Mouse (Mus musculus) forebrain, embryonic 15.5 days (tissue): Measurements from ENCODE around the gene Fhdc1. TPM values are rescaled to one million over a fixed set of nuclear protein-coding genes. Genes with fewer than 3 reads are reported as not detected.

Experiments used
- ATAC-seq: fragments of 200-750 bp; cut with Nextera tagmentation; replicated peaks from 2 replicates; pipeline ENCODE4 v1.8.0; 2017; ENCODE audit warnings: mild to moderate bottlenecking, moderate TSS enrichment, moderate library complexity
- H3K27ac ChIP-seq: fragments of 300-500 bp; sonication (generic); replicated peaks from 2 replicates; pipeline ENCODE4 v1.5.1; 2015; ENCODE audit warnings: mild to moderate bottlenecking, inconsistent platforms
- H3K27me3 ChIP-seq: fragments of 300-500 bp; sonication (generic); 2 replicates; pipeline ENCODE4 v1.6.1; 2015; ENCODE audit warnings: inconsistent platforms
- H3K36me3 ChIP-seq: fragments of 300-500 bp; sonication (generic); 2 replicates; pipeline ENCODE4 v1.6.1; 2015; ENCODE audit warnings: mild to moderate bottlenecking, inconsistent platforms
- H3K4me1 ChIP-seq: fragments of 300-500 bp; sonication (generic); 2 replicates; pipeline ENCODE4 v1.6.1; 2015; ENCODE audit warnings: inconsistent platforms
- H3K4me2 ChIP-seq: fragments of 300-500 bp; sonication (generic); replicated peaks from 2 replicates; pipeline ENCODE4 v1.6.1; 2015; ENCODE audit warnings: mild to moderate bottlenecking, inconsistent platforms
- H3K4me3 ChIP-seq: fragments of 300-500 bp; sonication (generic); 2 replicates; pipeline ENCODE4 v1.5.1; 2015; ENCODE audit warnings: mild to moderate bottlenecking, inconsistent platforms
- H3K9ac ChIP-seq: fragments of 300-500 bp; sonication (generic); replicated peaks from 2 replicates; pipeline ENCODE4 v1.6.1; 2015; ENCODE audit warnings: mild to moderate bottlenecking, inconsistent platforms
- H3K9me3 ChIP-seq: fragments of 300-500 bp; sonication (generic); 2 replicates; pipeline ENCODE4 v1.6.1; 2016; ENCODE audit warnings: inconsistent platforms
- WGBS: fragments of 180-500 bp; shearing (Covaris S2); methylation state at CpG from one replicate; pipeline ENCODE4 v1.1.7; 2015; ENCODE audit warnings: mixed read lengths; 5-methylcytosine and 5-hydroxymethylcytosine counted together
- polyA plus RNA-seq: library from polyadenylated mRNA; unstranded; fragments of >200 nt; fragmentation: Nextera tagmentation; extraction: Ambion mirVana; gene quantifications from 2 replicates; pipeline ENCODE4 v1.2.1, GENCODE M21; 2015

Fhdc1 gene
- polyA plus RNA-seq, 1 experiment from 2014 or later = 1.7 TPM

DNA sequence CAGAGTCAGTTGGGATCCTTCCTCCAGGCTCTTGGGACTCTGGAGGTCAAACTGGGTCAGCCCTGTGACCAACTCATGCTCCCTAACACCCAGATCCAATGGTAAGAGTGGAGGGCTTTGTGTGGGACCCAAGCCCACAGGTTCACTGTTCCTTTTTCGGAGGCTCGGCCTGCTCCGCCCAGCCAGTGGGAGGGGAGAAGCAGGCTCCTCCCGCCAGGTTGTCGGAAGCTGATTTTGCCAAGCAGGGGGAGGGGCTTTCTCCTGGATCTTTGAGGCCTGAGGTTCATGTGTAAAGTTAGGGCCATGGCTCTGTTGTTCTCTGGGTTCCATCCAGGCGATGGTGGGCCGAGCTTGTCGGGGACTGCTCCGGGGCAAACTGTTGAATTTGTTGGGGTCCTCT is 34.4 kb downstream of the Fhdc1 start:
- no peaks in the 10 kb centered on the region for H3K9me3 ChIP-seq
- H3K27ac ChIP-seq = no peak overlapping the region
- no peaks in the 10 kb centered on the region for H3K27me3 ChIP-seq
- no peak overlapping the region for H3K4me3 ChIP-seq
- H3K36me3 ChIP-seq = no peaks in the 10 kb centered on the region
- 23% methylated on average over 9 of the region's 9 CpGs for WGBS
- no peak overlapping the region for H3K9ac ChIP-seq
- H3K4me1 ChIP-seq = no peaks in the 10 kb centered on the region
- no peak overlapping the region for H3K4me2 ChIP-seq
- ATAC-seq = no peak

DNA sequence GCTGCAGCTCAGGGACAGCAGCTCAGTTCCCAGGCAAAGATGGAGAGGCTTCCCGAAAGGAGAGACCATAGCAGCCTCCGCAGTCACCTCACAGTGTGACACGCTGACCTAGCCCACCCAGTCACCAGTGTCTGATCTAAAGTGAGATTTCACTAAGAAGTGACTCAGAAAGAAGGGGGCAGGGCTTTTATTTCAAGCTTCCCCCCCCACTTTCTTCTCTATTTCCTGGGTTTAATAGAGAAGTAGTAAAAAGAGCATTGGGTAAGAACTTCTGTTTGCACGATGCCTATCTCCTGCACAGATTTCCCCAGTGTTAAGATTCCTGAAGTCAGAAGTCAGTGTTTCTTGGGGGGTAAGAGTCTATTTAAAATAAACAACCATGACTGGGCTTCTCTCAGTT is 37.3 kb downstream of the Fhdc1 start:
- H3K4me1 ChIP-seq = no peaks in the 10 kb centered on the region
- H3K9me3 ChIP-seq = no peaks in the 10 kb centered on the region
- WGBS = 82% methylated on average over 4 of the region's 4 CpGs
- no peak overlapping the region for H3K27ac ChIP-seq
- no peak for ATAC-seq
- H3K36me3 ChIP-seq = no peaks in the 10 kb centered on the region
- H3K9ac ChIP-seq = no peak overlapping the region
- no peak overlapping the region for H3K4me3 ChIP-seq
- H3K27me3 ChIP-seq = no peaks in the 10 kb centered on the region
- no peak overlapping the region for H3K4me2 ChIP-seq

DNA sequence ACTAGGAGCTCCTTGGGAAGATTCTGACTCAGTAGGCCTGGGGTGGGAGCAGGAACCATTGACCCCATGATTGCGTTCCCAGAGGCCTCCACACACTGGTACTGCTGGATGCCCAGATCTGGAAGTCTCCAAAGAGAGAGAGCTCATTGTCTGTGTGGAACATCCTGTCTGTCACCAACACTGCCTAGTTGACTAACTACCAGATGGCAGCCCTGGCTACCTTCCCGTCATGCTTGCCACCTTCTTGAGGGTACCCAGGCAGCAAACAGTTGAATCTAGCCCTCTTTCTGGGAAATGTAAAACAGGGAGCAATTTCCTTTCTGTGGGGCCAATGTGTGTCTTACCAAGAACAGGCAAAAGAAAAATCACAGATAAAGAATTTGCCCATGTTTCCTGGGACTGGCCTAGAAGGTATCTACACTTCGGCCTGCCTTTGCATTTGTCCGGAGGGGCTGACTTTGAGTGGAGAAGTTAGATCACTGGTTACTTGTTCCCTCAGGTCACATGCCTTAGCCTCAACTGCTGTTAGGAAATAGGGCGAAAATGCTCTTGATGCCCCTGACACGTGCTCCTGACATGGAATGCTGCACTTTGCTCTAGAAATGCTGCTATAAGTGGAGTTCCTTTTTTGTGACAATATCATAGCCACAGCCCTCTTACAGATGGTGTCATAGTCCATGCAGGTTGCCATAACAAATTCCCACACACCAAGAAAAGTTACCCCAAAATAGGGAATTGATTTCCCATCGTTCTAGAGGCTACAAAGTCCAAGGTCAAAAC is 40.6 kb downstream of the Fhdc1 start:
- WGBS = 89% methylated on average over 7 of the region's 7 CpGs

DNA sequence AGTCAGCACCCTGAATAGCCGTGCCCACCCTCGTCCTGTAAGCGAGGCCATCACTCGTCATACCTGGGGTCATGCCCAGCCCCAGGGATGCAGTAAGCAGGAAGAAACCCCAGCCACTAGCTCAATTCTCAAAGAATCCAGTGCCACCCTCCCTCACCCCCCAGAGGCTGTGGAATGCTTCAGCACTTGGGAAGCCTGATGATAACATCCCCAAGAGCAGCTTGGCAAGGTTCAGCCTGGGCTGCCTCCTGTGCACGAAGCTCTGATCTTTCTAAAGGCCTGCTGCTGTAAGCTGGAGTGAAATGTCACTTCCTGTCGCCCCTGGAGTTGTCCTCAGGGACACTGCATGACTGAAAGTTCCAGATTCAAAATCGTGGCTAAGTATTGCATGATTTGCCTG is 41.4 kb downstream of the Fhdc1 start:
- no peak for ATAC-seq
- Histone ChIP-seq H3K27me3 (no peaks in the 10 kb centered on the region), H3K4me1 (no peaks in the 10 kb centered on the region), H3K36me3 (no peaks in the 10 kb centered on the region), H3K9me3 (no peaks in the 10 kb centered on the region), H3K27ac (no peak overlapping the region), H3K9ac (no peak overlapping the region), H3K4me3 (no peak overlapping the region), H3K4me2 (no peak overlapping the region)
- 84% methylated on average over 7 of the region's 7 CpGs for WGBS

More for the DNA sequence above, 40.6 kb downstream of the Fhdc1 start:
- H3K36me3 ChIP-seq = no peaks in the 10 kb centered on the region
- no peak overlapping the region for H3K9ac ChIP-seq
- H3K4me1 ChIP-seq = no peaks in the 10 kb centered on the region
- H3K27ac ChIP-seq = no peak overlapping the region
- H3K4me2 ChIP-seq = no peak overlapping the region
- no peak overlapping the region for H3K4me3 ChIP-seq
- no peaks in the 10 kb centered on the region for H3K9me3 ChIP-seq
- H3K27me3 ChIP-seq = no peaks in the 10 kb centered on the region
- no peak for ATAC-seq

DNA sequence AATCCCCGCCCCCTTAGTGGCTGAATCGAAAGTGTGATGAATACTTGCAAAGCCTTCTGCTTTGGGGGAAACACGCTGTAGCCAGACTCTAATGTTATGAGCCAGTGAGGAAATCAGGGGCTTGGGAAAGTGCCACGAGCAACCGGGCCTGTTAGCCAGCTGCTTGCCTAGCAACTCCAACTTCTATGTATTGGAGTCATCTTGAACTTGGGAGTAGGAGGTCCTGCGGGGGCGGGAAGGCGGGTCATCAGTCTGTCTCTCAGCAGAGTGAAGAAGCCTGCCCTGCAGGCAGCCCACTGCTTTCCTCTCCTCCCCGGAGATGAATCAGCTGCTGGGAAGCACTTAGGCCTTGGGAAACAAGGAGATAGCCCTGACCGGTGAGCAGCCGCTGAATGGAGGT is 42.1 kb downstream of the Fhdc1 start:
- H3K36me3 ChIP-seq = no peaks in the 10 kb centered on the region
- H3K4me1 ChIP-seq = no peaks in the 10 kb centered on the region
- H3K4me2 ChIP-seq = no peak overlapping the region
- H3K9me3 ChIP-seq = no peaks in the 10 kb centered on the region
- ATAC-seq = no peak
- H3K27me3 ChIP-seq = no peaks in the 10 kb centered on the region
- no peak overlapping the region for H3K4me3 ChIP-seq
- no peak overlapping the region for H3K9ac ChIP-seq
- no peak overlapping the region for H3K27ac ChIP-seq
- 78% methylated on average over 11 of the region's 11 CpGs for WGBS

DNA sequence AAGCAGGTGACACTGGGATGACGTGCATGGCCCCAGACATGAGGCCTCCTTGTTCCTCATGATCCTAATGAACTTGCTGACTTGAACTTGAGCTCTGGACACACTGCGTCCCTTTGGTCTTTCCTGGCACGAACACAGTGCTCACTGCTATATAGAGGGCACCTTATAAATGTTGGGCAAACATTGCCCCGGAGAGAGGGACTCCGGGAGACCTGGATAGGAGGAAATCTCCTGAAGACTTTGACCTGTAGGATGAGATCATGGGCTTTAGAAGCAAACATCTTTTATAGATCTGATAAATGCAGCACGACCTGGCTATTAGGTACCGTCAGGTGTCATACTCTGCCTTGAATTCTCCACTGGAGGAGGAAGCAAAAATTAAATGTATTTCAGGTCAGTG is 43.3 kb downstream of the Fhdc1 start:
- H3K9me3 ChIP-seq = no peaks in the 10 kb centered on the region
- H3K4me1 ChIP-seq = no peaks in the 10 kb centered on the region
- no peak for ATAC-seq
- 96% methylated on average over 7 of the region's 7 CpGs for WGBS
- no peaks in the 10 kb centered on the region for H3K27me3 ChIP-seq
- no peaks in the 10 kb centered on the region for H3K36me3 ChIP-seq
- H3K27ac ChIP-seq = no peak overlapping the region
- H3K4me2 ChIP-seq = no peak overlapping the region
- H3K9ac ChIP-seq = no peak overlapping the region
- no peak overlapping the region for H3K4me3 ChIP-seq

DNA sequence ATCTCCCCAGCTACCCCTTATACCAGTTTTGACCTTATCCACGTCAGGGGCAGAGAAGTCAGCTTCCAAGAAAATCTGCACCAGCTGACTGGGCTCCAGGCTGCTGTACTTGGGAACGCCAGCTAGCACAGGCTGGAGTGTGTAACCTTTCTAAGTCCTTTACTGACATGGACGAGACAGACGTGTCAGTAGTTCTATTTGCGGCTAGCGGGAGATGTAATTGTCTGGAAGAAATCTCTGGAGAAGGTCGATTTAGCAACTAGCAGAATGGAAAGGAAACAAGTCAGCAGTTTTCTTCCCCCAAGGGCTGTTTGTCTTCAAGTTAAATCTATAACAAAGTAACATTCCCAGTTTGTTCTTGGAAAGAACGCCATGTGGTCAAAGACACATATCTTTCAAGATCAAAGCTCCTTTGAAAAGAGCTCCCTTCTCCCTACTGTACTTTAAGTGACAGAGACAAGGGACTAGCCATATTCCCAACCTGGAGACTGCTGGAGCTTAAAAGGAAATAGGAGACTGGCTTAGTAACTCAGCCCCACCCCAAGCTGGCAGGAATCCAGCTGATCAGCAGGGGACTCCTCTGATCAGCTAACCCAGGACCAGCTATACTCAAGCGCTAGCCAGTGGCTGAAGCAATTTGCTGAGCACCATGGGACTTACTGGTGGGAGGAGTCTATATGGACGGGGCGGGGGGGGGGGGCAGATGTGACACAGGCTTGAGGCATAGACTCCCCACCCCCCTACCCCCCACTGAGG is 44.8 kb downstream of the Fhdc1 start:
- no peaks in the 10 kb centered on the region for H3K36me3 ChIP-seq
- H3K4me3 ChIP-seq = no peak overlapping the region
- no peak overlapping the region for H3K9ac ChIP-seq
- 0 out of 2 replicates have a peak, but pooled peaks cover under 1% of the 10 kb centered on the region for H3K4me1 ChIP-seq
- no peaks in the 10 kb centered on the region for H3K9me3 ChIP-seq
- WGBS = 29% methylated on average over 11 of the region's 11 CpGs
- H3K4me2 ChIP-seq = no peak overlapping the region
- ATAC-seq = peak; percentile 61
- H3K27me3 ChIP-seq = no peaks in the 10 kb centered on the region
- no peak overlapping the region for H3K27ac ChIP-seq

DNA sequence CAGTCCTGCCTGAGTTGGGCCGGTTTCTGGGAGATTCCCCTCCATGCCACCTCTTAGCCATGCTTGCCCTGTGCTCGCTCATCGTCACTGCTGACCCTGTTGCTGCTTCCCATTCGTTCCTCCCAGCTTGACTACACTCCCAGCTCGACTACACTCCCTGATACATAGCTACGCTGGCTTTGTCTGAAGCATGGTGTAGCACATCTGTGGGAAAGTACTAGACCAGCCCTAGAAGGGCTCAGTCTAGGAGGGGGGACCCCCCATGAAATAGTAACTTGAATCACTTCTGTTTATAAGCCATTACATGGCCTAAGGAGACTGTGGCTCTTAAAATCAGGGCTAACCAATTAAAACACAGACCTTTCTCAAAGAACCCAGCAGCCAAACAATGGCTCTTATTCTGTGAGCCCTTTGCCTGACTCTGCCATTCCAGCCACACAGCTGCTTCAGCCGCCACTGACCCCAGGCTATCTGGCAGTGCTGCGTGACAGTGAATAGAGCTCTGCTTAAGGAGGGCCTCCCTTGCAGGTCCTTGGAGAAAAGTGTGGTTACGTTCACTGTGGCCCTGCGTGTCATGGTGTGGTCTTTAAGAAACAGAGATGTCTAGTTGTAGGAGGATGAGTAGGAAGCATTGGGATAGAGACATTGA is 47.3 kb downstream of the Fhdc1 start:
- Histone ChIP-seq H3K36me3 (no peaks in the 10 kb centered on the region), H3K4me2 (no peak overlapping the region), H3K9ac (no peak overlapping the region), H3K27me3 (no peaks in the 10 kb centered on the region), H3K27ac (no peak overlapping the region), H3K4me3 (no peak overlapping the region), H3K4me1 (peaks cover 6% of the 10 kb centered on the region), H3K9me3 (no peaks in the 10 kb centered on the region)
- ATAC-seq = no peak
- 35% methylated on average over 10 of the region's 10 CpGs for WGBS

DNA sequence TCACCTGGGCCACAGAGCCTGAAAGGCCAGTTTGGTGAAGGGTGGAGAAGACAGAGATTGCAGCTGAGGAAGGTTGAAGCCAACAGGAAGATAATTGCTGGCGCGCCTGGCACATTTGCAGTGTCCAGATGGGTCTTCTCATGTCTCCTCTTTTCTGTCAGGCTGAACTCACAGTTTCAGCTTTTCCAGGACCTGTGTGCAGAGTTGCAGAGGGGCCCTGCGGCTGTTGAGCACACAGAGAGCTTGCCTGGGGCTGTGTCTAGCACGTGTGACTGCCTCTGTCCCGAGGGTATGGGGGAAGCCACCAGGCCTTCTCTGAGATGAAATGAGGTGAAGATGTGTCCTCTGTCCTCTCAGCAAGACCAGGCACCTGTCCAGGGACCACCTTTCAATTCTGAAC is 49.0 kb downstream of the Fhdc1 start:
- Histone ChIP-seq H3K4me1 (peaks cover 6% of the 10 kb centered on the region), H3K4me3 (no peak overlapping the region), H3K36me3 (no peaks in the 10 kb centered on the region), H3K4me2 (no peak overlapping the region), H3K9ac (no peak overlapping the region), H3K9me3 (no peaks in the 10 kb centered on the region), H3K27ac (no peak overlapping the region), H3K27me3 (no peaks in the 10 kb centered on the region)
- ATAC-seq = no peak
- 78% methylated on average over 5 of the region's 5 CpGs for WGBS

DNA sequence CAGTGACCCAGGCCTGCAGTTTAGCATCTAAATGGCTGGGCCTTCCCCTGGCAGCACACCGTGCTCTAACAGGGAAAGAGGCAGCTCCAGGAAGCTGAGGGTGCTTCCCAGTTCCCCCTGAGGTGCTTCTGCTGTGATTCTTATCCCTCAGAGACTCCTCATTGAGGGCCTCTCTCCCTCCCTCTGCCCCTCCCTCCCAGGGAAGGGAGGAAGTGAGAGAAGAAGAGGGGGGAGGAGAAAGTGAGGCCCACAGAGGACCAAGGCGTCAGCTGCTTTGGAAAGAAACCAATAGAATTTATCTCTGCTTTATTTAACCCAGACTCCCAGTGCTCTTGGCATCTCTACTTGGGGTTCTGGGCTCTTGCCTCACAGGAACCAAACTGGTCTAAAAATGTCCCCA is 50.1 kb downstream of the Fhdc1 start:
- no peaks in the 10 kb centered on the region for H3K36me3 ChIP-seq
- H3K27ac ChIP-seq = no peak overlapping the region
- H3K4me3 ChIP-seq = no peak overlapping the region
- H3K4me2 ChIP-seq = no peak overlapping the region
- 20% methylated on average over 2 of the region's 2 CpGs for WGBS
- H3K9ac ChIP-seq = no peak overlapping the region
- no peaks in the 10 kb centered on the region for H3K9me3 ChIP-seq
- H3K4me1 ChIP-seq = peaks cover 6% of the 10 kb centered on the region
- no peak for ATAC-seq
- no peaks in the 10 kb centered on the region for H3K27me3 ChIP-seq

DNA sequence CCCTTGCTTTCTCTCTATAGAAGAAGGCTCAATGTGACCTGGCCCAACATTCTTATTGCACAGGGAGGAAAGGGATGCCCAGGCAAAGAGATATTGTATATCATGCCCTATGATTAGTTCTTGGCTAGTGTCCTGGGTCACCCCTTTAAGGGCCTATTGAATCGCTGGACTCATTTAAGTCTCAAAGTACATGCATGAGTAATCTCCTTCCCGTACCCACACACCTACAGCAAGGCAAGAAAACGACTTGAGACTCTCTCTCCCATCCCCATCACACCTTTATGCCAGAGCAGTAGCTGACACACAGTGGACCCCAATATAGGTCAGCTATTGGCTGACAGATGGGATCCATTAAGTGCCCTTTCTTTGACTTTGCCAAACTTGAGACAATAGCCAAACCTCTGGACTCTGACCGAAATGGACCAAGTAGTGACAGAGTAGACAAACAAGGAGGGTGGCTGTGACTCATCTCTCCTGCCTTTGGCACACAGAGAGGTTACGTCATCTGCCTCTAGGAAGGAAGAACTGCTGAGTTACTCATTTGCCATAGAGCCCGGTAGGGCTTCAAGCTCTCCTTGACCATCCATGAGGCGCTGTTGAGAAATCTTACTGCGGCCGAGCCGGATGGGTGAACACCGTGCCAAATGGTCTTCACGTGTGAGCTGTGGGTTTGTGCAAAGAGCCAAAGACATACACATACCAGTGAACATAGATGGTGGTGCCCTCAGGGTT is 51.1 kb downstream of the Fhdc1 start:
- Histone ChIP-seq H3K9me3 (no peaks in the 10 kb centered on the region), H3K27ac (no peak overlapping the region), H3K9ac (no peak overlapping the region), H3K4me2 (no peak overlapping the region), H3K4me3 (no peak overlapping the region), H3K27me3 (no peaks in the 10 kb centered on the region), H3K36me3 (no peaks in the 10 kb centered on the region), H3K4me1 (peaks cover 6% of the 10 kb centered on the region)
- 93% methylated on average over 12 of the region's 12 CpGs for WGBS
- ATAC-seq = no peak

DNA sequence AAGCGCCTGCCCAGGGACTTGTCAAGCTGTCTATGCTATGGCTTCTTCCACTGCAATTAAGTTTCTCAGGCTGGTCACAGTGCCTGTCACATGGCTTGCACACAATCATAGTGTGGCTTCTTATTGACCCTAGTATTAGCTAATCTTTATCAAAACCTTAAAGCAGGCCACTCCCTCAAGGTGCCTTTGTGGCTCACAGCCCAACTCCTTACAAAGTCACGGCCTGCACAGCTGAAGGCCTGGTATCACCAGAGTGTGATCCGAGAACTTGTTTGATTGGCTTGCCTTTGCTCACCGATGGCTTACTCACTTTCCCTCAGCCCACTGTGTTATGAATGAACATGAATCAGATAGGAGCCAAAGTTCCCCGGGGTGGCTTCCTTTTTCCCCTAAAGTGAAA is 52.5 kb downstream of the Fhdc1 start:
- Histone ChIP-seq H3K4me2 (no peak overlapping the region), H3K27ac (no peak overlapping the region), H3K9ac (no peak overlapping the region), H3K9me3 (no peaks in the 10 kb centered on the region), H3K4me1 (peaks cover 6% of the 10 kb centered on the region), H3K4me3 (no peak overlapping the region), H3K36me3 (no peaks in the 10 kb centered on the region), H3K27me3 (no peaks in the 10 kb centered on the region)
- ATAC-seq = no peak
- WGBS = 84% methylated on average over 5 of the region's 5 CpGs
